Mouse (Mus musculus) kidney, adult 18-20 months (tissue): ENCODE measurements around the gene Pkmyt1.

Experiments used
- DNase-seq: peaks from one replicate; pipeline ENCODE4 v3.0.0; 2021

Pkmyt1 gene

GRCm38 (mm10) chr17:23725999-23726757 is at the start of gene Pkmyt1:
Gene Pkmyt1 (plus strand): TSS chr17:23726336.
- DNase-seq: peak; percentile 97

DNA sequence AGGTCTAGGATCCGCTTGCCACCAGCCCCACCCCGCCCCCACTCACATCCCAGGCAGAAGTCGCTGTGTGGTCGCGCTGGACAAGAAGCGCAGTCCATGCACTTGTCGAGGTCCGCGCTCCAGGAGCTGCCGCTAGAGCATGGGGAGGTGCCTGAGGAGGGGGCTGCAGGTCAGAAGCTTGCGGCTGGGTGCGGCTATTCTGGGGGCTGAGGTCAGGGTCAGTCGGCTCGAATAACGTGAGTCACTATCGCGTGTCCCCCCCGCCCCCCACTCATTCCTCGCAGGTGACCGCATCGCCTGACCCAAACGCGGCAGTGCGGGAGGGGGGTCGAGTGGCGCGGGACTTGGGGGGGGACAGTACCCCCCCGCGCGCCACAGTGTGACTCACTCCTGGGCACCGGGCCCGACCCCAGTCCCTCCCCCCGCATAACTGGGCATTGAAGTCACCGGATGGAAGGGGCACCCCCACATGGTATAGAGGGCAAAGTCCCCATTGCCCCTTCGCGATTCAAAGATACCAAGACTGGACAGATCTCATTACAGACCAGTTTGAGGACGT is 49.6 kb upstream of the Pkmyt1 start:
- DNase-seq: peak; percentile 42

GRCm38 (mm10) chr17:23677236-23677679 is 48.9 kb upstream of the Pkmyt1 start, which contains the start of gene Tnfrsf12a:
Gene Tnfrsf12a (minus strand): TSS chr17:23677468.
- DNase-seq: peak; percentile 90

DNA sequence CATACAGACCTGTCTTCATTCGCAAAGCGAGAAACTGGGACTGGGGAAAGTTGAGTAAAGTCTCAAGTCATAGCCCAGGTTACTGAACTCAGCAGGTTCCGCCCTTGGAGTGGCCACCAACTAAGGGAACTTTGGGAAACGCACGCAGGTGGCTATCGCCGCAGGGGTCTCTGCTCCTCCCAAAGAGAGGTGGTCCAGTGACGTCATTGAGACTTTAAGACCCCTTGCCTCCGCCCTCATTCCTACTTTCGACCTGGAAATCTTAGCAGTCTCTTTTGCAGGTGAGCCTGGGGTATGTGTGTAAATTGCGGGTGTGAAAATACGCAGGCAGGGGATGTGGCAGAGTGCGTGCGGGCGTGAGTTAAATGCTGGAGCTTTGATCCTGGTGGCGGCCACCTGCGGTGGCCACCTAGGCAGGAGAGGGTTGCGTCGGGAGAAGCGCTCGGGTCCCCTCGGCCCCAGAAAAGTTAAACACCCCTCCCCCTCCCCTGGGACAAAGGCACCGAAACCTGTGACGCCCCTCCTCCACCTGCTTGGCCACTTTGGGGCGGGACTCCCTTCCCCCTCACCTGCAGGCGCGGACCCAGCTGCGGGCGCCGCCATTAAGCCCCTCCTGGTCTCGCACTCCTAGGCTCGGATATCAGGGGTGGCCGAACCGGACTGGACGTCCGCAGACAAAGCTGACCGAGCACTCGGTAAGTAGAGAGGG is 46.9 kb upstream of the Pkmyt1 start, which contains the start of gene Cldn6:
Gene Cldn6, plus strand, starts transcription at position 123 of the 709 bp plus-strand sequence.
- DNase-seq: no peak

DNA sequence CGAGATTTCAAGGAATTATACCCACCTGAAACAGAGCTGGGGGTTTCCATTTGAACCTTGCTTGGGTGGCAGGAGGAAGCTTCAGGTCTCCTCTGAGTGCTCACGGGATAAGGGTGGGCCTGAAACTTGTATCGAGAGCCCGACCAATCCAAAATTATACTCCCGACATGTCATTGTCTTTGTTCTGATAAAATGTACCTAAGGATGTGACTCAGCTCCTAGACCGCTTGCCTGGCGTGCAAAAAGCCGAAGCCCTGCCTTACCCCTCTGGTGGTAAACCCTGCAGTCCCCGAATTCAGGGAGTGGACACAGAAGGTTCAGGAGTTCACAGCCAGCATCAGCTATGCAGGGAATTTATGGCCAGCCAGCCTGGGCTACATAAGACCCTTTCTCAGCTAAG is 45.8 kb upstream of the Pkmyt1 start:
- DNase-seq: no peak

DNA sequence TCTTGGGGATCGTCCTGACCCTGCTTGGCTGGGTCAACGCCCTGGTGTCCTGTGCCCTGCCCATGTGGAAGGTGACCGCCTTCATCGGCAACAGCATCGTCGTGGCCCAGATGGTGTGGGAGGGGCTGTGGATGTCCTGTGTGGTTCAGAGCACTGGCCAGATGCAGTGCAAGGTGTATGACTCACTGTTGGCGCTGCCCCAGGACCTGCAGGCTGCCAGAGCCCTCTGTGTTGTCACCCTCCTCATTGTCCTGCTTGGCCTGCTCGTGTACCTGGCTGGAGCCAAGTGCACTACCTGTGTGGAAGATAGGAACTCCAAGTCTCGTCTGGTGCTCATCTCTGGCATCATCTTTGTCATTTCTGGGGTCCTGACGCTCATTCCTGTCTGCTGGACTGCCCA is 45.0 kb upstream of the Pkmyt1 start:
- DNase-seq: no peak

DNA sequence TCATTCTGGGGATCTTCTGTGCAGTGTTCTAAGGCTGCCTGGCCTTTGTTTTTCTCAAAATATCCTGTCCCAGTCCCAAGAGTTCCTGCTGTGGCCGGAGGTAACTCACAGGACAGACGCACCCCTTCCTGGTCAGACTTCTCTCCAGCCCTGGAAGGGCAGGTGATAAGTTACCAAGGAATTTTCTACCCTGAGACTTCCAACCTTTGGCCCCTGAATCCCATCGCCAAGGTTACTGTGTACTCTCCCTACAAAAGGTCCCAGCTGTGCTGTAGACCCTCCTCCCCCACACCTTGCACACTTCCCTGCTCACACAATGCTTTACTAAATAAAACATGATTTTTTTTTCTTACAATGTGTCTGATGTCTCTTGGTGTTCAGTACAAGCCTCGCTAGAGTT is 44.0 kb upstream of the Pkmyt1 start:
- no peak for DNase-seq

GRCm38 (mm10) chr17:23682530-23682929 is 43.6 kb upstream of the Pkmyt1 start:
- peak; percentile 13 for DNase-seq

- no peak for DNase-seq
Measured at GRCm38 (mm10) chr17:23683226-23683625, 42.9 kb upstream of the Pkmyt1 start.

DNA sequence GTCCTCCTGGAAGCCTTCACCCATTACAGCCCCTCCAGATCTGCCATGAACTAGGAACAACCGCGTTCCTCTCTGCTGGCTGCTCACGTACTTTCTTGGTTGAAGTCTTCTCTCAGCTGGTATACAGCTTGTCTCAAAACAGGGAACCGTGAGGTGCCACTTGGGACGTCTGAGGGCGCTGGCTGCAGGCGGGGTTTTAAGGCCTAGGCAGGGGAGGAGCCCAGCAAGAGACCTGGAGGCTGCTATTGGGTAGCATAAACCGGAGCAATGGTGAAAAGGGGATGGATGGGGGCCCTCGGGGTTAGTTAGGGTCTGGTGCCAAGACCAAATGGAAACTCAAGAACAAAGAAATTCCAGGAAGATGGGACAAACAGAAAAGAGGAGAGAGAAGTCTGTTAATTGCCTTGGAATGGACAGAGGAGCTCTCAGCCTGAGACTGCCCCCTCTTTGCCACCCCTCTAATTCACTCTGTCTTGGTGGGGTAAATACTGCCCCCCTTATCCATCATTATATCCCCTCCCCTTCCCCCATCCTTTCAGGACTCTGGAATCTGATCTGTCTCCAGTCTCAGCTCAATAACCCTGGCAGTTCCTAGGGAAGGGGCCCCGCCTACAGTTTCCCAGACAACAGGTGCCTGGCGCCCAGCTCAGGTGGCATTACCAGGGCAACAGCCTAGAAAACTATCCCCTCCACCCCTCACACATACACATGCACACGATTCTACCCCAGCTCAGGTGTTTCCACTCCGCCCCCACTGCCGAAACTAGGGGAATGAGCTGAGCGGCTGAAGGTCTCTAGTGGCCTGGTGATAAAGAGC is 42.1 kb upstream of the Pkmyt1 start, which contains the start of gene Cldn9:
Gene Cldn9, minus strand, starts transcription at position 171 of the 817 bp plus-strand sequence.
- DNase-seq: peak; percentile 7

- DNase-seq: no peak
Measured at GRCm38 (mm10) chr17:23694491-23694890, 31.6 kb upstream of the Pkmyt1 start.

- no peak for DNase-seq
Measured at GRCm38 (mm10) chr17:23695801-23696200, 30.3 kb upstream of the Pkmyt1 start.

GRCm38 (mm10) chr17:23699131-23700077 is 26.7 kb upstream of the Pkmyt1 start:
- DNase-seq: peak; percentile 51

GRCm38 (mm10) chr17:23700079-23700478 is 26.1 kb upstream of the Pkmyt1 start:
- DNase-seq: peak; percentile 91

DNA sequence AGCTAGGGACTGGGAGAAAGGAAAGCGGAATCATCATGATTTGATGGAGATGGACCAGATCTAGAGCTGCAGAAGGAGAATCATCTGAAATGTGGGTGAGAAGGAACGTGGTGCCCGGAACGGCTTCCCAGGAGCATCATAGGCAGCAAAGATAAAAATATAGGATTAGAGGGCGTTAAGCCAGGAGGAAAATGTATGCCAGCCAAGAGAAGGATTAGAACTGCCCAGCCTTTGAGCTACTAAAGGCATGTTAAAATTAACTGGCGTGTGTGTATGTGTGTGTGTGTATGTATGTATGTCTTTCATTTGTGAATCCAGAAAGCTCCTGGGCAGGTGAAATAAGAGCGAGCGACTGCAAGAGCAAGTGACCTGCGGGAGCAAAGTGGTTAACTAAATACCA is 22.8 kb upstream of the Pkmyt1 start:
- DNase-seq: no peak

- no peak for DNase-seq
Measured at GRCm38 (mm10) chr17:23704741-23705140, 21.4 kb upstream of the Pkmyt1 start.

DNA sequence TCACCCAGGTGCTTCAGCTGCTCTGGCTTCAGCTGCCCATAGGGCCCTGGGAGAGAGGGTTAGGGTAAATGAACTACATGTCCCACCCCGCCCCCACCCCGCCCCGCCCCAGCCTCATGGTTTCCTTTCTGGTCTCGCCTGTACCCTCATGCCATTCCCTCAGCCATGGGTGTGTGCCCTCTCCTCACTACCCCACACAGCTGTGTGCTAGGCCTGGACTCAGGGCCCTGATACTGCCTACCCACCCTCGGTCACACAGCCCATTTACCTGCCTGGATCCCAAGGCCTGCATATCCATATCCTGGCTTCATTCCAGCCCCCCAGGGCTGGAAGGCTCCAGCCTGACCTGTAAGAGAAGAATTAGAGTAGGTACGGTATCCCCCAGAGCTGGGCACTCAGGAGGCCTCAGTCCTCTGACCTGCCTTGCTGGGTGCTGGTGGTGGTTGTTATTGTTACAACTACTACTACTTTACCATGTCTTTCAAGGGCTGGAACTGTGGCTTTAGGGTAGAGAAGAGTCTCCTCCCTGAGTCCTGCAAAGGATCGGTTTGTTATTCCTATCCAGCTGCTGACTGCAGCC is 20.5 kb upstream of the Pkmyt1 start:
- no peak for DNase-seq

DNA sequence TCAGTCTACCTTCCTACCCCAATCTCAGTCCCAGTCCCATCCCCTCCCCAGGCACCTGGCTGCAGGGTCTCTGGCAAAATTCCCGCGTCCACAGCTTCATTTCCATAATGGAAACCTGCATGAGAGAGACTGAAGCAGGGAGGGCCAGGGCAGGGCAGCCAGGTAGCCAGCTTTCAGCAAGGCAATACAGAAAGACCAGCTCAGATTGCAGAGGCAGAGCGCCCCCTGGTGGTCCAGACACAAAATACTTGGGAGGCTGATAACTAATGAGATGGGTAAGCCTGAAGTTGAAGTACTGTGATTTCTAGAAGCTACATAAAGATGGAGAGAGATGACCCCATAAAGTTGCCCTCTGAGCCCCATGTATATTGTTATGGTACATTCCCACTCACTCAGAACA is 19.9 kb upstream of the Pkmyt1 start:
- DNase-seq: peak; percentile 80

DNA sequence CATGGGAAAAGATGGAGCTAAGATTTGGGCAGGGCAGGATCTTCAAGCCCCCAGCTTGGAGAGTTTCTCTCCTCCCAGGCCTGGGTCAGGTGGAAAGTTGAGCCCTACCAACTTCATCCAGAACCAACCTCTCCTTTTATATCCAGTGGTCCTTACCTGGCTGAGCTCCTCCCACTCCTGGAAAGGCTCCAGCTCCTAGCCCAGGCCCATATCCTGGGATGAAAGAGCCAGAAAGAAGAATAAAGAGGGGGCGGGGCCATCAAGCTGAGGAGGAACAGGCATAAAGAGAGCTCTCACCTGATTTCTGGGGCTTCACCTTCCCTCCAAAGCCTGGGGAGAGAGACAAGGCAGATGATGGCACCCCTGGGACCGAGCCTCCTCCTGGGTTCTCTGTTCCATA is 9.1 kb upstream of the Pkmyt1 start:
- no peak for DNase-seq

GRCm38 (mm10) chr17:23719455-23719854 is 6.7 kb upstream of the Pkmyt1 start:
- no peak for DNase-seq

- DNase-seq: no peak
Measured at GRCm38 (mm10) chr17:23721886-23722285, 4.2 kb upstream of the Pkmyt1 start.
